Mouse (Mus musculus): ENCODE data around the gene Tmc4.

DNA sequence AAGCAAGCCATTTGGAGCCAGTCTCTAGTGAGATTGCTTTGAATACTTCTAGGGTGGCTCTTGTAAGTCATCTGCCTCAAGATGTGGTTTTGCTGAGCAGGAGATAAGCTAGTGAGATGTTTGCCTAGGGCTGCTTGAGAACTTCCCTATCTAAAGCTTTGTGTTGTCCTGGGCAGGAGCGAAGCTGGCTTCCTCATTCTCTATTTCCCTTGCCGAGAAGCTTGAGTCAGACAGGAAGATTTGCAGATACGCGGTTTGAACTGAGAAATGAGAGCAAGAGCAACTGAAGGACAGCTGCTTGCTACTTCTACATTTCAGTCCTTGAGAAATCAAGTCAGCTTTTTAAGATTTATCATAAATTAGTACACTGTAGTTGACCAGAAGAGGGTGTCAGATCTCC lies 29.7 kb upstream of the Tmc4 start:
- TF ChIP-seq TCF12 (IDR thresholded peaks at IDR 0.05; ENCODE audit: insufficient read depth, poor library complexity, severe bottlenecking), result no peak
- TF ChIP-seq MAX (IDR thresholded peaks at IDR 0.05; ENCODE audit: low read depth), result no peak
- TF ChIP-seq USF1 (IDR thresholded peaks at IDR 0.05; ENCODE audit: low read depth), result no peak

Measured in myocyte (in vitro differentiated cells).